Mouse (Mus musculus) spleen, adult 18-20 months (tissue): ENCODE results near the gene Leng8.

Experiments used
- DNase-seq, 2 experiments: peaks; one replicate each; pipeline ENCODE4 v3.0.0; 2022; ENCODE audit warnings: mixed read lengths in 2 of 2

Gene Leng8

DNA sequence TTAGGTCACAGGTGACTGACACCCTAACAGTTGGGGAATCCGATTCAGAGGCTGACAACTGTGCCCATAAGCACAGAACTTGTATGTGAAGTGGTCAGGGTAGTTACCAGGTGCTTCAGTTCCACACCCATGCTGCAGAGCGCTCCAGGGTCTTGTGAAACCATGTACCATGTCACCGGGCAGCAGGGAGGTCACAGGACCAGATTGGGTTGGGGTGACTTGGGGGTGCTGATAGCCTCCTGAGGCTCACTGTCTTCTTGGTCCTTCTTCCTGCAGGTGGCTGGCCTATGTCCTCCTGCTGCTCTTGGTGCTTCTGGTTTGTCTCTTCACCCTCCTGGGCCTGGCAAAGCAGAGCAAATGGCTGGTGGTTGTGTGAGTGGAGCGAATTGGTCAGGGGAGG, 8.9 kb upstream of the Leng8 start:
- no peak for DNase-seq

DNA sequence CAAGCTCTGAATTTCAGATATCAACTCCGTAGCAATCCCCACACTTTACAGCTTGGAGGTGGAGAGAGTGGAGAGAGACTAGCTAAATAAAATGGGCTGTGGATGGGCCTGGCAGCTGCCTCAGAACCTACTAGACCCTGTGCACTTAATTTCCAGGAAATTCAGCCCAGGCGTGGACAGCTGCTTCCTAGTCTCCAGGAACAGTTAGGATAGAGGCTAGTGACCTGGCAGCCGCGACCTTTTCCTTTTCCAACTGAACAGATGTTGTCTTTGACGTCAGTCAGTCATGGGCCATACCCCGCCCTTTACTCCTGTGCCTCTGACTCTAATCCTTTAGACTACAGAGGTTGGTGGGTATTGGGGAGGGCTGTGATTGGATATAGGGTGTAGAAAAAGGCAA, 8.0 kb upstream of the Leng8 start:
- no peak for DNase-seq

- DNase-seq: peak; percentile 59 to 84
Observed at GRCm38 (mm10) chr7:4130686-4131452, 6.0 kb upstream of the Leng8 start.

GRCm38 (mm10) chr7:4131964-4132363, 4.9 kb upstream of the Leng8 start:
- no peak for DNase-seq

DNA sequence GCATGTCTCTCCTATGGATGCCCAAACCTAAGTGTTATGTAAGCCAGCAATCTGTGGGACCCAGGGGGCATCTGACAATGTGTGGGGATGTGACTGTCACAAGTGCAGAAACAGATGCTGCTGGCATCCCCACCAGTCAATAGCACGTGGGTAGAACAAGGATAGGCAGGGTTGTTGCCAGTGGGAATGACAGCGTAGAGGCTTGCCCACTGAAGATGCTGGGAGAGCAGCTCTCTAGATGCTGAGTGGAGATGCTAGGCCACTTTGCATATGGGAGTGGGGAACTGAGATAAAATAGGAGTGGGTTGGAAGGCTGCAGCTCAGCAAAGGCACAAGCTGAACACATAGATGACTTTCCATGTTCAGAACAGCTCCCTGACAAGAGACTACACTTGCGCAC, 4.3 kb upstream of the Leng8 start:
- DNase-seq: no peak

DNA sequence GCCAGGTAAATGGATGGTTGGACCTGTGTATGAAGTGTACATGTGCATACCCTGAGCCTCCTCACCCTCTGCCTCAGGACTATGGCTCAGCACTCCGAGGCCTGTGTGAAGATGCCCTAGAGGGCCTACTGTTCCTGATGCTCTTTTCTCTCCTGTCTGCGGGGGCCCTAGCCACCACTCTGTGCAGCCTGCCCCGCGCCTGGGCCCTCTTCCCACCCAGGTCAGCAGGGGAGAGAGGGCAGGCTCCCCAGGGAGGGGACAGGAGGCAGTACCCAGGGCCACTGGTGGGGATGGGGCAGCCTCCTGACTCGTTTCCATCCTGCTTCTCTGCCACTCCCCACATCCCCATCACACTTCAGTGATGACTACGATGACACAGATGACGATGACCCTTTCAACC, 3.8 kb upstream of the Leng8 start:
- no peak for DNase-seq

DNA sequence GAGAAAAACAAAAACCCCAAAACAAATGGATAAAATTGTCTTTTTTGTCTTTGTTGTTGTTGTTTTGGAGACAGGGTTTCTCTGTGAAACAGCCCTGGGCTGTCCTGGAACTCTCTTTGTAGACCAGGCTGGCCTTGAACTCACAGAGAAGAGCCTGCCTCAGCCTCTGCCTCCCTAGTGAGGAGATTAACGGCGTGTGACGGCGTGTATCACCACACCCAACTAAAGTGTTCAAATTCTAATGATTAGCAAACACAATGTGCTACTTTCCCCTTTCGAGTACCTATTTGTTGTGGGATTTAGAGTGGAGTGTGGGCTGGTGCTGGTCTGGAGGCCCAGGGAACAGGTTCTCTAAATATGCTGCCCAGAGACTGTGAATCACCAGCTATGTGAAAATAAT, 1.9 kb upstream of the Leng8 start:
- no peak for DNase-seq

DNA sequence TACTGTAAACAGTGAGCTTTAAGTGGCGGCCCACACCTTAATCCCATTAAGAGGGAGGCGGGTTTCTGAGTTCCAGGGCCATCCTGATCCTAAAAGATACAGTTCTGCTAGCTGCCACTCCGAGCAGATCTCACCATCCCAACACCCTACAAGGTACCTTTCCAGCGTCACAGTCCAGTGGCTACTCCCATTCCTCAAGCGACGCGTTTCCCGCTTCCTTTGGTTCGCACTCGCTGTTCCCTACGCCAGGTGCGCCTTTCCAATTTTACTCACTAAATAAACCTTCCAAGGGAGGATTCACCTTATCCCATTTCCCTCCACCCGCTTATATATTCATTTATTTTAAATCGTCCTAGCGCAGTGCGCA, 452 bp upstream of the Leng8 start:
- no peak for DNase-seq

DNA sequence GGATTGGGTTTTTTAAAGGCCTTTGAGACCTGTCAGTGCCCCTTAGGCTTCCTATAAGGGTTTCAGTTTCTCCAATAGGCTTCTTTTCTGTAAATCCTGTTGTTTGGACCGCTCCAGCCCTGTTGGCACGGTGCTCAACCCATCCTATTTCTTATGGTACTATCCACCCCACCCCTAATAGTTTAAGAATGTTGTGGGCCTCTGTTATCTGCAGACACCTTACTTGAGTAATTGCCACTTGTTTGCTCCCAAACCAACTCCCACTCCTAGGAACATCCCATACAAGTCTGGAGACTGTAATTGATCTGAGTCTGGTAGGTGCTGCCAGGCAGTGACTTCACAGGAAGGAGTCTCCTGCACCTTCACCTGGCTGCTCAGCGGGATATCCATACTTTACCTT, 907 bp downstream of the Leng8 start:
- no peak for DNase-seq

DNA sequence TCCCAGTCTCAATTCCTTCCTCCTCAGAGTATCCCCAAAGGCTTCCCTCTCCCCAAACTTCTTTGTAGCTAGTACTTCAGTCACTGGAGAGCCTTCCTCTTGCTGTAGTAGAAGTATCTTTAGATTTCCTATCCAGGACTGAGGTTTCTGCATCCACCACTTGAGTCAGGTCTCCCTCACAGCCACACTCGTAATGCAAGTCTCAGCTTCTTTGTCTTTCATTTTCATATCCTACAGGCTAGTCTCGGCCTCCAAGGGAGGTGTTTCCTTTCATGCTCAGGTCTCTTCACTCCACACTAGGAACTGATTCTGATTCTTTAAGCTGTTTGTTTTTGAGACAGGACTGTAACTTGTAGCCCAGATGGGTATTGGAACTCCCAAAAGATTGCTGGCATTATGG, 1.3 kb downstream of the Leng8 start:
- no peak for DNase-seq

GRCm38 (mm10) chr7:4138671-4139070, 1.8 kb downstream of the Leng8 start:
- DNase-seq: no peak

- DNase-seq: no peak
Observed at GRCm38 (mm10) chr7:4139391-4139790, 2.6 kb downstream of the Leng8 start.

- DNase-seq: no peak
Observed at GRCm38 (mm10) chr7:4141648-4142325, 4.9 kb downstream of the Leng8 start.

- DNase-seq: no peak
Observed at GRCm38 (mm10) chr7:4142796-4143445, 6.1 kb downstream of the Leng8 start.

- DNase-seq: no peak
Observed at GRCm38 (mm10) chr7:4143506-4143905, 6.7 kb downstream of the Leng8 start.

DNA sequence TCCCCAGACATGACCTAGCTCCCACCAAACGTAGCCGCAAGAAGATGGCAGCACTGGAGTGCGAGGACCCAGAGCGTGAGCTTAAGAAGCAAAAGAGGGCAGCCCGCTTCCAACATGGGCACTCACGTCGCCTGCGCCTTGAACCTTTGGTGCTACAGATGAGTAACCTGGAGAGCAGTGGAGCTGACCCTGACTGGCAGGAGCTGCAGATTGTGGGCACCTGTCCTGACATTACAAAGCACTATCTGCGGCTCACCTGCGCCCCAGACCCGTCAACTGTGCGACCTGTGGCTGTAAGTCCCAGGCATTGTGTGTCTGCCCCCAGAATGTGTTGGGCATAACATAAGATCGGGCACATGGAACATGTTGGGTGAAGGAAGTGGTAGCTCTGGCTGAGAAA, 7.2 kb downstream of the Leng8 start:
- no peak for DNase-seq

GRCm38 (mm10) chr7:4144766-4145551, 8.1 kb downstream of the Leng8 start:
- no peak for DNase-seq

- DNase-seq: peak in 1 of 2 experiments; percentile 56
Observed at GRCm38 (mm10) chr7:4145552-4146190, 8.8 kb downstream of the Leng8 start.

DNA sequence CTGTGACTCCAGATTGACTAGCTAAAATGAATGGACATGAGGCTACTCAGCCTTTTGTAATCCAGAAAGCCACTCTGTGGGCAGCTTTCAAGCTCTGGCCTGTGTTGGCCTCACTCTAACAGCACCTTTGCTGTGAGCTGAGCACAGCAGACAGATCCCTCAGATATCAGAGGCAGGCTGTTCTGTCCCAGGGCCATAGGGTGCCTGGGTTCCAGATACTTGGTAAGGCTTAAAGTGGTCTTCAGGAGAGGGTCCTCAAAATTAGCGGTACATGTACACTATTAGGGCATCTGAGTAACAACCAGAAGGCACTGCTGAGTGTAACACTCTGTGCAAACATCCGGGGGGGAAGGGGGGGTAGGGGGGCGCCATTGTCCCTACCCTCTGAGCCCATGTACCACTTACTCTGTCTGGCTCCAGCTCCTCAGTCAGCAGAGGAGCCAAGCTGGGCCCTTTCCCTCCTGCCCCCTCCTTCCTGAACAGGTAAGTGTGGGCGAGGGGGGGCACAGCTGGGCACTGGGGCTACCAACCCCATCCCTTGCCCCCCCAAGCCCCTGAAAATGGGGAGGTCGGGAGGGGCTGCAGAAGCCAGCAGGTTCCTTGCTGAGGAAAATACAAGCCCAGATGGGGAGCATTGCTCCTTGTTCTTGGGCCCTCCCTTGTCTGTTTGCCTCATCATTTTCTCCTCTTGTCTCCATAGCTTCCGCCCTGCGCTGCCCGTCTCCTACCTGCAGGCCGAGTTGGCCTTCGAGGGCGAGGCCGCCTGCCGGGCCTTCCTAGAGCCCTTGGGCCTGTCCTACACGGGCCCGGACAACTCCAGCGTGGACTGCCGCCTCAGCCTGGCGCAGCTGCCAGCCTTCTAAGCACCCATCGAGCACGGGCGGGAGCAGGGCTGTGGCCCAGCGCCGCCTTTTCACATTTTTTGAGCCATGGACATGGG, 9.7 kb downstream of the Leng8 start:
- no peak for DNase-seq

DNA sequence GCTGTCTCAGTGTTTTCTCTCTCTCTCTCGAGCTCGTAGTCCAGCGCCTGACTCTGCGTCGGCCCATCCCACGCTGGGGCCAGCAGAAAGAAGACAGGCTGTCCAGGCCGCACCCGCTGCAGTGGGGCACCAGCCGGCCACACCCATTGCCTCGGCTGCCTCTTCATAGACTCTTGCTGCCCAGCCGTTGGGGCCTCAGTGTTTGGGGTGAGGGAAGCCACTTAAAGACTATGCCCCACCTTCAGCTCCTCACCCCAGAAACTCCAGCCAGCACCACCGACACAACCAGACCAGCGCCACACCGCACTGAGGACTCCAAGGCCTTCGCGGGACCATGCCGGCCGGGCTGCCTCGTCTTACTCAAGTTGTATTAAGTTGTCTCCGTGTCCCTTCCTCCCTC, 10.5 kb downstream of the Leng8 start:
- no peak for DNase-seq

GRCm38 (mm10) chr7:4147836-4148235, 11.0 kb downstream of the Leng8 start:
- DNase-seq: no peak
